Mouse (Mus musculus) midbrain, embryonic 15.5 days (tissue): ENCODE measurements around the gene Trappc2l. TPM values are rescaled to one million over a fixed set of nuclear protein-coding genes. Genes with fewer than 3 reads are reported as not detected.

Experiments used
- ATAC-seq: fragments of 200-750 bp; cut with Nextera tagmentation; replicated peaks from 2 replicates; pipeline ENCODE4 v1.8.0; 2017; ENCODE audit warnings: moderate TSS enrichment
- H3K27ac ChIP-seq: fragments of 300-500 bp; sonication (generic); 2 replicates; pipeline ENCODE4 v1.5.1; 2015; ENCODE audit warnings: mild to moderate bottlenecking, inconsistent platforms
- H3K27me3 ChIP-seq: fragments of 300-500 bp; sonication (generic); replicated peaks from 2 replicates; pipeline ENCODE4 v1.6.1; 2015; ENCODE audit warnings: inconsistent platforms
- H3K36me3 ChIP-seq: fragments of 300-500 bp; sonication (generic); replicated peaks from 2 replicates; pipeline ENCODE4 v1.6.1; 2015; ENCODE audit warnings: inconsistent platforms
- H3K4me1 ChIP-seq: fragments of 300-500 bp; sonication (generic); 2 replicates; pipeline ENCODE4 v1.6.1; 2015; ENCODE audit warnings: inconsistent platforms
- H3K4me2 ChIP-seq: fragments of 300-500 bp; sonication (generic); 2 replicates; pipeline ENCODE4 v1.6.1; 2015; ENCODE audit warnings: inconsistent platforms, mild to moderate bottlenecking, moderate library complexity
- H3K4me3 ChIP-seq: fragments of 300-500 bp; sonication (generic); 2 replicates; pipeline ENCODE4 v1.5.1; 2015; ENCODE audit warnings: mild to moderate bottlenecking, inconsistent platforms
- H3K9ac ChIP-seq: fragments of 300-500 bp; sonication (generic); 2 replicates; pipeline ENCODE4 v1.6.1; 2015; ENCODE audit warnings: mild to moderate bottlenecking, inconsistent platforms
- H3K9me3 ChIP-seq: fragments of 300-500 bp; sonication (generic); 2 replicates; pipeline ENCODE4 v1.6.1; 2016; ENCODE audit warnings: inconsistent platforms
- WGBS: fragments of 180-500 bp; shearing (Covaris S2); methylation state at CpG from one replicate; pipeline ENCODE4 v1.1.7; 2015; ENCODE audit warnings: mixed read lengths; 5-methylcytosine and 5-hydroxymethylcytosine counted together
- polyA plus RNA-seq: library from polyadenylated mRNA; unstranded; fragments of >200 nt; fragmentation: Nextera tagmentation; extraction: Ambion mirVana; gene quantifications from 2 replicates; pipeline ENCODE4 v1.2.1, GENCODE M21; 2015

The Trappc2l gene
- polyA plus RNA-seq = 120 and 126 TPM in 2 replicates

DNA sequence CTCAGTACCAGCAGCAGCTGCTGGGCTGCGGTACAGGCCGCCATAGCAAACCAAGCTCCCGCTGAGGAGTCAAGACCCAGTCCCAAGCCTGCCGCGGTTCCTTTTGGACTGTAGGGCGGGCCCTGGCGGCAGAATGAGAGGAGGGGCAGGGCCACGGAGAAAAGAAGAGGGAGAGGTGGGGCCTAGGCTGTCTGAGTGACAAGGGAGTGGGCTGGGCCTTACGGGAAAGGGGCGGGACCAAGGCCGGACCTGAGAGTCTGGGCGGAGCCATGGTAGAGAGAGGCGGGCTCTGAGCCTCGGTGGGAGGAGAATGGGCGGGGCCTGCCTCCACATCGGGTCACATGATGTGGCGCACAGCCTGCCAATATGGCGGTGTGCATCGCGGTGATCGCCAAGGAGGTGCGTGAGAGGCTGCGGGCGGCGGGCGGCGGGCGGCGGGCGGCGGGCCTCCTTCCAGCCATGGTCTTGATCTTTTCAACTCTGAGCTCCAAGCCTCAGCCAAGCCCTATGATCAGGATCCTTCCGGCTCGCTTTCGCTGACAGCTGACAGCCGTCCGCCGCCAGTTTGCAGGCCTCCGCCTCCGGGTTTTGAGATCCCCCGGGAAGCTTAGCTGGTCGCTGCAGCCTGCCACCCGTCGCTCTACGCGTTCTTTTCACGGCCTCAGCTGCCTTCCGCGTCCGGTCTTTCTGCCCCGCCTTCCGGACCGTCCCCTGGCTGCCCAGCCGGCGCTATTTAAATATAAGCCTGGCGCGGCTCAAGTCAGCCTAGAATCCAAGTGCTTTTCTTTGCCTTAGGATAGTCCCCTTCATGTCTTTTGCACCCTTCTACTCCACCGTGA lies at the start of gene Trappc2l, which contains the start of gene Galns:
TSS of gene Trappc2l (plus strand) at position 346 of the 839 bp plus-strand sequence.
TSS of gene Galns (minus strand) at position 169 of the 839 bp plus-strand sequence.
- Histone ChIP-seq H3K27me3 (no peaks in the 10 kb centered on the region), H3K9ac (peak within 1 kb of the TSS; percentile 83), H3K27ac (peak within 1 kb of the TSS; percentile 89), H3K4me3 (peak within 1 kb of the TSS; percentile 48), H3K9me3 (no peaks in the 10 kb centered on the region), H3K4me2 (peak within 1 kb of the TSS; percentile 64), H3K4me1 (peaks cover 18% of the 10 kb centered on the region), H3K36me3 (no peaks in the 10 kb centered on the region)
- ATAC-seq = peak; percentile 98
- WGBS = under 1% methylated on average over 56 of the region's 57 CpGs

DNA sequence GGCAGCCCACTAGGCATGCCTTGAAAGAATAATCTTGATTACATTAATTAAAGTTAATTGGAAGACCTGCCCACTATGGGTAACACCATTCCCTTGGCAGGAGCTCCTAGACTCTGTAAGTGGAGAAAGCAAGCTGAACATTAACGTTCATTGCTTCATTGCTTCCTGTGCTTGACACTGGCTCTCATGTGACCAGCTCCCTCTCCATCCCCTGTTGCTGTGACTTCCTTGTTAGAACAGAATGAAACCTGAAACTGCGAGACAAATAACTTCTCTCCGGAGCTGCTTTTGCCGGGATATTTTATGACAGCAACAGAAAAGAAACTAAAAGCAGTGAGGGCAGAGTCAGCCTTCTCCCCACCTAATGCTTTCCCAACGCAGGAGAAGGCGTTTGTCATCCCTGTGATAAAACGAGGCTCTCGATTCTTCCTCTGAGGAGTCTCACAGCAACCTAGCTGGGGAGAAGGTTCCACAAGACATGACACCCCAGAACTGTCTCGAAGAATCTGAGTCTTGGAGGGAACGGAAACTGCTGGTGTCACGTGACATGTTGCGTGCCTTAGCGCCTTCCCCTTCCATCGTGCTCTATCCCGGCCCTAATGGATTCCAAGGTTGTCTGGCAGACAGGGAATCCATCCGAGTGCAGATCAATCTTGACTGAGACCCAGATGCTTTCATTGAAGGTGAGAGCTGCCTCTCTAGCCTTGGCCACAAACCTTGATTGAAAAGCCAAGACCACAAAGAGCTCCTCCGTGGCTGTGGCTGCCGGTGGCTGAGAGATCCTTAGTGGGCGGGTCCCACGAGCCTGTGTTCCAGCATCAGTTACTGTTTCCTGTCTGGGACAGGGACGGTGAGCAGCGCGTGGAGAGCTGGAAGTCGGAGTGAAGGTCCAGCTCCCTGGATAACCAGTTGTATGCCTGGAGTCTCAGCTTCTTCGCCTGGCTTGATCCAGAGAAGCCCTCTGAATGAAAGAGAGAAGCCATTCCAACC lies 46.8 kb upstream of the Trappc2l start:
- 92% methylated on average over 25 of the region's 25 CpGs for WGBS
- Histone ChIP-seq H3K4me2 (no peak overlapping the region), H3K36me3 (no peaks in the 10 kb centered on the region), H3K27ac (no peak overlapping the region), H3K9ac (no peak overlapping the region), H3K4me3 (no peak overlapping the region), H3K9me3 (no peaks in the 10 kb centered on the region), H3K27me3 (no peaks in the 10 kb centered on the region), H3K4me1 (peaks cover 23% of the 10 kb centered on the region)
- ATAC-seq = no peak

DNA sequence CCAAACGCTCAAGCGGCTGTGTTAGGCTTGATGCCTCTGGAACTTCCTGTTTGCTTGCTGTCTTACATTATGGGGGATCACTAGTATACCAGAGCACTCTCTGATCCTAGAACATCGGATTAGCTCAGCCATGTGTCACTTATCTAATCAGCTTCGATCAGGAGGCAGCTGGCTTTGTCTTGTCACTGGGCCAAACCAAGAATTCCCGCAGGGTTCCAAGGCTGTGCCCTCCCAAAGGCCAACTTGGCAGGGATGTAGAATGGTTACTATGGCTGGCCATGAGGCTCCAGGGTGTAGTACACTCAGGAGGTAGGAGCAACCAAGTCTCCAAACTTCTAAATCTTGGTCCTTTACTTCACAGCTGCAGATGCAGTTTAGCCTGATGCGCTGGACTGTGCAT lies 44.7 kb upstream of the Trappc2l start:
- H3K36me3 ChIP-seq = no peaks in the 10 kb centered on the region
- peak overlapping the region; percentile 86 for H3K4me2 ChIP-seq
- H3K27me3 ChIP-seq = no peaks in the 10 kb centered on the region
- peak overlapping the region; percentile 63 for H3K9ac ChIP-seq
- ATAC-seq = 0 out of 2 replicates have a peak, but pooled peaks have one; percentile 0
- H3K4me3 ChIP-seq = peak overlapping the region; percentile 69
- peak overlapping the region; percentile 87 for H3K27ac ChIP-seq
- H3K4me1 ChIP-seq = peaks cover 23% of the 10 kb centered on the region
- 19% methylated on average over 6 of the region's 6 CpGs for WGBS
- H3K9me3 ChIP-seq = no peaks in the 10 kb centered on the region

DNA sequence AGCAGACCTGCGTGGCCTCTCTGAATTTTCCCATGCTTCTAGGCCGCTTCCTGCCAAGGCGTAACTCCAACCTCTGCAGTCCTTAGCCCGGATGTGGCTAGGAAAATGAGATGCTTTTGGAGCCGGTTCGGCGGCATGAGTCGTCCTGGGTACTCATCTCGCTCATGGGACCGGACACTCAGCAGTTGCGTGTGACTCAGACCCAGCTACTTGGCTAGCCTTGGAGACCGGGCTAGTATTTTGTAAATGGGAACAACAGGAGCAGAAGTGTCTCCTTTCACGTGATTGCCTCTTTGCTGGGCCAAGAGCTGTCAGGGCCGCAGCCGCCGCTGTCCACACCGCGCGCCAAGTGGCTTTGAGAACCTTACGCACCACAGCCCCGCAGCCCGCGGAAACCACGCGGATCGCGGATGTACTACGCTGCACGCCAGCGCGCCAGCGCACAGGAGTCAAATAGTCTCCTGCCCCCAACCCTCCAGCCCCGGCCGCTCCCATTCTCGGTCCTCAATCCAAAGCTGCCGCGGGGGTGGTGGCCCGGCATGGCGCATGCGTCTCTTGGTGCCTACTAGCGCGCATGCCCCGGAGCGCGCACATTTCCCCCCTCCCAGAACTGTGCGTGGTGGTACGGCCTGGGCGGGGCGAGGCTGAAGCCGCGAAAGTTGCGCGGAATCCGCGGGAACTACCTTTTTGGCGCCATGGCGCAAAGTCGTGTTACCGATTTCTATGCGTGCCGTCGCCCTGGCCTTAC lies 43.9 kb upstream of the Trappc2l start, which contains the start of gene Cdt1:
TSS of gene Cdt1 (plus strand) at position 655 of the 748 bp plus-strand sequence.
- Histone ChIP-seq H3K27me3 (no peaks in the 10 kb centered on the region), H3K4me2 (peak within 1 kb of the TSS; percentile 86), H3K9me3 (no peaks in the 10 kb centered on the region), H3K4me3 (peak within 1 kb of the TSS; percentile 69), H3K4me1 (peaks cover 23% of the 10 kb centered on the region), H3K9ac (peak within 1 kb of the TSS; percentile 63), H3K36me3 (no peaks in the 10 kb centered on the region), H3K27ac (peak within 1 kb of the TSS; percentile 87)
- ATAC-seq = peak; percentile 95
- WGBS = under 1% methylated on average over 62 of the region's 62 CpGs

DNA sequence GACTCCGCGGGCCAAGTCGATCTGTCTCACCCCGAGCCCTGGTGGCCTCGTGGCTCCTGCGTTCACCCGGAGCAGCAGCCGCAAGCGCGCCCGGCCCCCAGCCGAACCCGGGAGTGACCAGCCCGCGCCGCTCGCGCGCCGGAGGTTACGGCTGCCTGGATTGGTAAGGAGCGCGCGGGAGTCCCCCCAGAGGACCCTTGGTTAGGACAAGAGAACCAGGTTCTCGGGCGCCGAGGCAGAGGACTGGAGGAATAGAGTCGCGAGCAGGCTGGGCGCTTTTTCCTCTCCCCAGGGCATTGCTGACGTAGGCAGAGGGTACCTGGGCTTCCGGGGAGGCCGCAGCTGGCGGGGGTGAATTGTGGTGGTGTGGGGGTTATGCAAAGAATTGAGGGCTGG lies 43.3 kb upstream of the Trappc2l start:
- Histone ChIP-seq H3K4me3 (peak overlapping the region; percentile 69), H3K4me2 (peak overlapping the region; percentile 86), H3K36me3 (no peaks in the 10 kb centered on the region), H3K9ac (peak overlapping the region; percentile 63), H3K27ac (peak overlapping the region; percentile 87), H3K27me3 (no peaks in the 10 kb centered on the region), H3K4me1 (peaks cover 24% of the 10 kb centered on the region), H3K9me3 (no peaks in the 10 kb centered on the region)
- ATAC-seq = peak; percentile 62
- WGBS = 1% methylated on average over 34 of the region's 34 CpGs

DNA sequence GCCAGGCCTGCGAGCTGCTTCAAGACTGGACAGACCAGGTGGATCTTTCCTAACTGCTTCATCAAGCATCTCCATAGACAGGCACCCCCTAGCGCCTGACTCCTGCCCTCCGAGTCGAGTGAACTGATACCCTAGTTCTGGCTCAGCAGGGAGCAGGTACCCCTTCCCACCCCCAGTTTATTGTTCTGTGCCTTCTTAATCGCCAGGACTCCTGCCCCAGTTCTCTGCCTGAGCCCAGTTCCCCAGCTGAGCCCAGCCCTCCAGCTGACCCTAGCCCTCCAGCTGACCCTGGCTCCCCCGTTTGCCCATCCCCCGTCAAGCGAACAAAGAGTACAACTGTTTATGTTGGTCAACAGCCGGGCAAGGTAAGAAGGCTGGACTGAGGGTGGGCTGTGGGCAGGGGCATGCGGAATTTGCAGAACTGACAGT lies 42.5 kb upstream of the Trappc2l start:
- no peak for ATAC-seq
- Histone ChIP-seq H3K4me2 (peak overlapping the region; percentile 86), H3K27me3 (no peaks in the 10 kb centered on the region), H3K4me3 (peak overlapping the region; percentile 69), H3K9me3 (no peaks in the 10 kb centered on the region), H3K36me3 (no peaks in the 10 kb centered on the region), H3K9ac (no peak overlapping the region; the same call in 1 of the 2 replicates), H3K27ac (no peak overlapping the region), H3K4me1 (peaks cover 27% of the 10 kb centered on the region)
- 15% methylated on average over 10 of the region's 10 CpGs for WGBS

DNA sequence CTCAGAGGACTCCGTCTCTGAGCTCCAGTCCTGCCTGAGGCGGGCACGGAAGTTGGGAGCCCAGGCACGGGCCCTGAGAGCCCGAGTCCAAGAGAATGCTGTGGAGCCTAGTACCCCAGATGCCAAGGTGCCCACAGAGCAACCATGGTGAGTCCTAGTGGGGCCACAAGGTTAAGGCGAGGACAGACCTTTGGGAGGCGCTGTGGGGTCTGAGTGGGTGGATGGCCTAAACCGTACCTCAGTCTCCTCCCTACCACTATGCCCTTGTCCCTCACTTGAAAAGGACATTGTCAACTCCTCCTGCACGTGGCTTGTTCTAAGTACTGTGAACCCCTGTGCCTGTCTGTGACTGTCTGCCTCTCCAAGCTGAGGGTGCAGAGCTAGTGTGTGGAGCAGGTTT lies 42.1 kb upstream of the Trappc2l start:
- WGBS = 64% methylated on average over 9 of the region's 9 CpGs
- peak overlapping the region; percentile 86; the same call in 1 of the 2 replicates for H3K4me2 ChIP-seq

DNA sequence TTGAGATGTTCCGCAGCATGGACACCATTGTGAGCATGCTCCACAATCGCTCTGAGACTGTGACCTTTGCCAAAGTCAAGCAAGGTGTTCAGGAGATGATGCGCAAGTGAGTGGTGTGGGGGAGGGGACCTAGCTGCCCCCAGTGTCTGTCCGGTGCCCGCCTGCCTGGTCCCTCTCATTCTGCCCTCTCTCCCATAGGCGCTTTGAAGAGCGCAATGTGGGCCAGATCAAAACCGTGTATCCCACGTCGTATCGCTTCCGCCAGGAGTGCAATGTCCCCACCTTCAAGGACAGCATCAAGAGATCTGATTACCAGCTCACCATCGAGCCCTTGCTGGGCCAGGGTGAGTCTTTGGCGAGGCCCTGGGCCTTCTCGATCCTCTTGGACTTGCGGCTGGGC lies 41.4 kb upstream of the Trappc2l start:
- no peak overlapping the region for H3K4me3 ChIP-seq
- H3K36me3 ChIP-seq = no peaks in the 10 kb centered on the region
- no peak overlapping the region for H3K9ac ChIP-seq
- H3K4me1 ChIP-seq = peaks cover 35% of the 10 kb centered on the region
- no peak overlapping the region for H3K27ac ChIP-seq
- WGBS = 97% methylated on average over 16 of the region's 16 CpGs
- no peak overlapping the region for H3K4me2 ChIP-seq
- no peak for ATAC-seq
- no peaks in the 10 kb centered on the region for H3K27me3 ChIP-seq
- H3K9me3 ChIP-seq = no peaks in the 10 kb centered on the region

More for the DNA sequence above, 42.1 kb upstream of the Trappc2l start:
- no peak overlapping the region; the same call in 1 of the 2 replicates for H3K4me3 ChIP-seq
- no peak overlapping the region for H3K9ac ChIP-seq
- no peak overlapping the region for H3K27ac ChIP-seq
- H3K36me3 ChIP-seq = no peaks in the 10 kb centered on the region
- H3K27me3 ChIP-seq = no peaks in the 10 kb centered on the region
- no peak for ATAC-seq
- H3K9me3 ChIP-seq = no peaks in the 10 kb centered on the region
- H3K4me1 ChIP-seq = peaks cover 28% of the 10 kb centered on the region

DNA sequence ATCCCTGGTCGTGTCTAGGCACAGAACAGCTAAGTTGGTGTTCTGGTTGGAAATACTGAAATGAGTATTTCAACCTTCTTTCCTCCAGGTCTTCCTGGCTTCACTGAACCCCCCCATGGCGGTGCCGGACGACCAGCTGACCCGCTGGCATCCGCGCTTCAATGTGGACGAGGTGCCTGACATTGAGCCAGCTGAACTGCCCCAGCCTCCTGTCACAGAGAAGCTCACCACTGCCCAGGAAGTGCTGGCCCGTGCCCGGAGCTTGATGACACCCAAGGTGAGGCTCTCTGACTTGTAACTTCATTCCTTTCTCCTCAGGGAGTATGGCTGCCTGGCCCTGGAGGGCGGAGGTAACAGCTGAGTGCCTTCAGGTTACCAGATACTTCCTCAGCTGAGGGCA lies 40.3 kb upstream of the Trappc2l start:
- Histone ChIP-seq H3K27me3 (no peaks in the 10 kb centered on the region), H3K4me1 (peaks cover 45% of the 10 kb centered on the region), H3K9ac (no peak overlapping the region), H3K4me2 (no peak overlapping the region), H3K36me3 (no peaks in the 10 kb centered on the region), H3K4me3 (no peak overlapping the region), H3K9me3 (no peaks in the 10 kb centered on the region), H3K27ac (no peak overlapping the region)
- WGBS = 94% methylated on average over 11 of the region's 11 CpGs
- no peak for ATAC-seq

DNA sequence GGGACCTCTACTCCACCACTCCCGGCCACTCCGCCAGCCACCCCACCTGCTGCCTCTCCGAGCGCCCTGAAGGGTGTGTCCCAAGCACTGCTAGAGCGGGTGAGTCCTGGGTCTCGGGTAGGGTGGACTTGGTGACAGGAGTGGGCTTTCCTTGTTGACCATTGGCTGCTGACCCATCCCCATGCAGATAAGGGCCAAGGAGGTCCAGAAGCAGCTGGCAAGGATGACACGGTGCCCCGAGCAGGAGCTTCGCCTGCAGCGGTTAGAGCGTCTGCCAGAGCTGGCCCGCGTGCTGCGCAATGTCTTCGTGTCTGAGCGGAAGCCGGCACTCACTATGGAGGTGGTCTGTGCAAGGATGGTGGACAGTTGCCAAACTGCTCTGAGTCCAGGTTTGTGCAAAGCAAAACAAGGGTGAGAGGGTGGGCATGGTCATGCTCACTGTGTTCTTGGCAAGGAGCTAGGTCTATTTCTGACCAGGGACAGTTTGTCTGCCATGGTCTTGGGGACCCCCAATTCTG lies 39.6 kb upstream of the Trappc2l start:
- peaks cover 41% of the 10 kb centered on the region for H3K4me1 ChIP-seq
- H3K27ac ChIP-seq = no peak overlapping the region
- H3K4me3 ChIP-seq = no peak overlapping the region
- H3K4me2 ChIP-seq = no peak overlapping the region
- no peaks in the 10 kb centered on the region for H3K9me3 ChIP-seq
- no peak for ATAC-seq
- H3K36me3 ChIP-seq = no peaks in the 10 kb centered on the region
- no peaks in the 10 kb centered on the region for H3K27me3 ChIP-seq
- WGBS = 95% methylated on average over 17 of the region's 17 CpGs
- H3K9ac ChIP-seq = no peak overlapping the region

DNA sequence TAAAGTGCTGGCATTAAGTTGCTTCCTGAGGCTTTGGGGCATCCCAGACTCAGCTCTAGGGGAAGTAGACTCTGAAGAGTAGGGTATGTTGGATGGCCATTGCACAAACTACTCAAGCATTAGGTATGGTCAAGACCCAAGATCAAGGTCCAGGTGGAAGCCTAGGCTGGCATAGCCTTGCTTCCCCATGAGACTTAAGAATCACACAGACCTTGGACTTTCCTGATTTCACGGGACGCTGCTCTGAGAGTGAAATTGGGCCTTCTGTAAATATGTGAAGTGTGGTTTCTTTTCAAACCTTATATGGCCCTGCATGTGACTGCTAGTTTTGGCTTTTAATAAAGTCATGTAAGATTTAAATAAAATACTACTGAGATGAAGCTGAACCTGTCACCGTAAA lies 38.7 kb upstream of the Trappc2l start:
- Histone ChIP-seq H3K4me1 (peaks cover 42% of the 10 kb centered on the region), H3K27ac (no peak overlapping the region), H3K9ac (no peak overlapping the region), H3K36me3 (no peaks in the 10 kb centered on the region), H3K27me3 (no peaks in the 10 kb centered on the region), H3K9me3 (no peaks in the 10 kb centered on the region), H3K4me2 (no peak overlapping the region), H3K4me3 (no peak overlapping the region)
- no peak for ATAC-seq
- 88% methylated on average over 3 of the region's 3 CpGs for WGBS
